Comparison of ENCODE assay signal across 18 mouse cellular contexts in genomic region chr17:73058319-73058718, GRCm38 (mm10). TPM values are rescaled to one million over a fixed set of nuclear protein-coding genes. Genes with fewer than 3 reads are reported as not detected.
DNase-seq lines count a peak whose midpoint lies in the region; ATAC-seq and TF ChIP-seq lines count a peak whose summit lies in the region.
"Had no signal": no experiment of that assay in that cellular context is flagged by ENCODE, and none has a peak within 500 bp of the region (broad histone marks: within the 10 kb centered on the region; RNA-seq: fewer than 3 reads in every experiment).

No protein-coding gene starts in this region.

- no peaks in the 10 kb centered on the region for H3K36me3 ChIP-seq in heart, embryonic 16.5 days (ENCODE audit: control insufficient read depth, insufficient read depth)
- no peaks in the 10 kb centered on the region for H3K36me3 ChIP-seq in lung, embryonic 14.5 days (ENCODE audit: insufficient read depth)
- H3K36me3 ChIP-seq: embryonic facial prominence, embryonic 13.5 days; forebrain, embryonic 12.5 days; hindbrain, embryonic 10.5 days; intestine, embryonic 15.5 days had no signal

- DNase-seq in adrenal gland, postnatal 25 days: peak; percentile 9
- no peak for DNase-seq in adrenal gland, postnatal 14 days
- DNase-seq in heart, adult 11 months: peak; percentile 68
- no peak for DNase-seq in heart, postnatal 36 days
- DNase-seq in heart, adult 8-10 months (ENCODE audit: low spot score): no peak
- peak; percentile 75 for DNase-seq in lung, embryonic 14.5 days
- DNase-seq in lung, postnatal 36 days: no peak
- DNase-seq: cerebellum, adult 18-20 months; cerebellum, postnatal 36 days; gastrocnemius, postnatal 10 days; kidney, adult 18-20 months had no signal

- H3K4me1 ChIP-seq in heart, embryonic 16.5 days (ENCODE audit: control insufficient read depth, insufficient read depth, low read length): peaks cover 10% of the 10 kb centered on the region
- H3K4me1 ChIP-seq in lung, embryonic 14.5 days (ENCODE audit: insufficient read depth): peaks cover 13% of the 10 kb centered on the region

- TF ChIP-seq CTCF in lung, embryonic 14.5 days (IDR thresholded peaks at IDR 0.05; ENCODE audit: low read depth): no peak

- H3K4me3 ChIP-seq in heart, embryonic 16.5 days (ENCODE audit: low read length): no peak overlapping the region
- no peak overlapping the region for H3K4me3 ChIP-seq in lung, embryonic 14.5 days (ENCODE audit: low read depth, low read length)
- H3K4me3 ChIP-seq: embryonic facial prominence, embryonic 13.5 days; forebrain, embryonic 12.5 days; hindbrain, embryonic 10.5 days; intestine, embryonic 15.5 days had no signal

- no peaks in the 10 kb centered on the region for H3K9me3 ChIP-seq in heart, embryonic 16.5 days (replicated peaks; ENCODE audit: control insufficient read depth, low read length)
- H3K9me3 ChIP-seq in lung, embryonic 14.5 days (ENCODE audit: low read depth, low read length): no peaks in the 10 kb centered on the region
- H3K9me3 ChIP-seq: embryonic facial prominence, embryonic 13.5 days; forebrain, embryonic 12.5 days; hindbrain, embryonic 10.5 days; intestine, embryonic 15.5 days had no signal

- intact Hi-C loops in heart, postnatal 36 days (cut with DNase I): no loop called here

- 29% methylated on average over 5 of the region's 5 CpGs for WGBS in heart, embryonic 16.5 days
- 47% methylated on average over 5 of the region's 5 CpGs for WGBS in lung, embryonic 14.5 days

- no peaks in the 10 kb centered on the region for H3K27me3 ChIP-seq in heart, embryonic 16.5 days (ENCODE audit: control insufficient read depth, insufficient read depth, low read length)
- H3K27me3 ChIP-seq in lung, embryonic 14.5 days (ENCODE audit: insufficient read depth, low read length): no peaks in the 10 kb centered on the region
- H3K27me3 ChIP-seq: embryonic facial prominence, embryonic 13.5 days; forebrain, embryonic 12.5 days; intestine, embryonic 15.5 days had no signal

- no peak overlapping the region for H3K4me2 ChIP-seq in heart, embryonic 16.5 days (ENCODE audit: low read depth, low read length)
- H3K4me2 ChIP-seq in lung, embryonic 14.5 days: no peak overlapping the region
- H3K4me2 ChIP-seq: embryonic facial prominence, embryonic 13.5 days; forebrain, embryonic 12.5 days; hindbrain, embryonic 14.5 days; intestine, embryonic 15.5 days had no signal

- H3K9ac ChIP-seq in heart, embryonic 16.5 days (ENCODE audit: low read length): no peak overlapping the region
- no peak overlapping the region for H3K9ac ChIP-seq in lung, embryonic 14.5 days
- H3K9ac ChIP-seq: embryonic facial prominence, embryonic 13.5 days; forebrain, embryonic 12.5 days; hindbrain, embryonic 14.5 days; intestine, embryonic 15.5 days had no signal

- H3K27ac ChIP-seq in heart, embryonic 16.5 days (ENCODE audit: low read length): peak overlapping the region; percentile 24
- no peak overlapping the region for H3K27ac ChIP-seq in lung, embryonic 14.5 days (ENCODE audit: low read depth)
- H3K27ac ChIP-seq: embryonic facial prominence, embryonic 13.5 days; forebrain, embryonic 12.5 days; hindbrain, embryonic 10.5 days; hindbrain, embryonic 14.5 days; intestine, embryonic 15.5 days had no signal

- peak; percentile 21; the same call in 1 of the 2 replicates for ATAC-seq in heart, embryonic 16.5 days (replicated peaks; ENCODE audit: extremely low read depth, insufficient read depth, low FRiP score)
- ATAC-seq in lung, embryonic 14.5 days (ENCODE audit: insufficient read depth): no peak
- ATAC-seq: forebrain, embryonic 16.5 days; intestine, embryonic 15.5 days had no signal

RNA-seq across cellular contexts. Expression of gene Lclat1, which starts 49.5 kb away (rescaled TPM):
- 41.4 and 43.9 TPM in 2 replicates for total RNA-seq in adrenal gland, postnatal 25 days (2021)
- total RNA-seq in adrenal gland, postnatal 14 days (2021): 36.7 and 43.8 TPM in 2 replicates
- 100 to 1,000 TPM in 1 of 2 experiments, 10 to 100 TPM in 1; 91.4 to 117 TPM for total RNA-seq in heart, postnatal 36 days (2021)
- polyA plus RNA-seq in heart, embryonic 16.5 days (2015; fragmentation: Nextera tagmentation; extraction: Ambion mirVana): 39.5 and 49.2 TPM in 2 replicates
- 100 to 1,000 TPM; 101 to 145 (median 128) TPM for total RNA-seq in heart, adult 8-10 months (2022)
- 23.0 and 25.0 TPM in 2 replicates for polyA plus RNA-seq in lung, embryonic 14.5 days (2014; fragmentation: Nextera tagmentation; extraction: Ambion mirVana)

Comparison
In these comparisons a context has a peak if more than half of its experiments do, and no peak if none do; other contexts are left out.
1. DNase-seq: peak in adrenal gland, postnatal 25 days (single experiment), heart, adult 11 months (single experiment) and lung, embryonic 14.5 days (single experiment); none in adrenal gland, postnatal 14 days (single experiment), heart, postnatal 36 days (0 of 2), heart, adult 8-10 months (single experiment) and lung, postnatal 36 days (single experiment).